Comparison of ENCODE assay signal across 9 mouse cellular contexts in the genomic region with DNA sequence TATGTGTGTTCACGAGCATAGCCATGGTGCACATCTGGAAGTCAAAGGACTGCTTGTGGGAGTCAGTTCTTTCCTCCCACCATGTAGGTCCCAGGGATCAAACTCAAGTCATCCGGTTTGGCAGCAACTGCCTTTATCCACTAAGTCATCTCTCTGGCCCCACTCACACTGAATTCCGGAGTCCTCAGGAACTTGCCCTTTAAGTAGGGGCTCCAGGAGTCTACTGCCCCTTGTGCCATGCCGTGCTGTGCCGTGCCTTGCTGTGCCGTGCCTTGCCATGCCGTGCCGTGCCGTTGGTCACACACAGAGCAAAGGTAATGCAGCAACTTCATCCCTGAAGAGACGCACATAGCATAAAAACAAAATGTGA. TPM values are rescaled to one million over a fixed set of nuclear protein-coding genes. Genes with fewer than 3 reads are reported as not detected.
A peak's percentile ranks its signal among the peaks of the same experiment; 100 is the strongest.
DNase-seq lines count a peak whose midpoint lies in the region; ATAC-seq and TF ChIP-seq lines count a peak whose summit lies in the region.
"Had no signal": no experiment of that assay in that cellular context is flagged by ENCODE, and none has a peak within 500 bp of the region (broad histone marks: within the 10 kb centered on the region; RNA-seq: fewer than 3 reads in every experiment).

No protein-coding gene starts in this region.

- WGBS in heart, embryonic 13.5 days = 15% methylated on average over 10 of the region's 10 CpGs
- WGBS in embryonic facial prominence, embryonic 11.5 days = 26% methylated on average over 10 of the region's 10 CpGs

- no peak for TF ChIP-seq CTCF in E14TG2a.4 (conservative IDR thresholded peaks at IDR 0.05; ENCODE audit: low read length)

- peak overlapping the region; percentile 62 for H3K4me2 ChIP-seq in heart, embryonic 13.5 days
- no peak overlapping the region; the same call in 1 of the 2 replicates for H3K4me2 ChIP-seq in embryonic facial prominence, embryonic 11.5 days (ENCODE audit: low read depth, low read length)

- no peak for DNase-seq in heart, adult 11 months
- peak; percentile 37 for DNase-seq in embryonic facial prominence, embryonic 11.5 days (ENCODE audit: low spot score)
- peak; percentile 42 for DNase-seq in kidney, postnatal 14 days
- no peak for DNase-seq in thymus, adult 18-20 months
- DNase-seq in left cerebral cortex, adult 18-20 months (ENCODE audit: low spot score in 2 of 2) = no peak
- DNase-seq: cerebellum, adult 11-12 months had no signal

- H3K4me3 ChIP-seq in heart, embryonic 13.5 days = peak overlapping the region; percentile 20; the same call in 1 of the 2 replicates
- H3K4me3 ChIP-seq in E14TG2a.4 (replicated peaks; ENCODE audit: low read length) = peak overlapping the region; percentile 57
- no peak overlapping the region for H3K4me3 ChIP-seq in embryonic facial prominence, embryonic 11.5 days (ENCODE audit: low read depth, low read length)

- H3K36me3 ChIP-seq in heart, embryonic 13.5 days = no peaks in the 10 kb centered on the region
- no peaks in the 10 kb centered on the region for H3K36me3 ChIP-seq in E14TG2a.4 (ENCODE audit: insufficient read depth, low read length)
- no peaks in the 10 kb centered on the region for H3K36me3 ChIP-seq in embryonic facial prominence, embryonic 11.5 days (replicated peaks; ENCODE audit: control insufficient read depth, insufficient read depth, low read depth, low read length)

- peaks cover 25% of the 10 kb centered on the region for H3K4me1 ChIP-seq in heart, embryonic 13.5 days
- peaks cover 62% of the 10 kb centered on the region for H3K4me1 ChIP-seq in E14TG2a.4 (replicated peaks; ENCODE audit: low read depth, low read length)
- H3K4me1 ChIP-seq in embryonic facial prominence, embryonic 11.5 days (ENCODE audit: control insufficient read depth, insufficient read depth, low read length) = no peaks in the 10 kb centered on the region

- H3K9me3 ChIP-seq in heart, embryonic 13.5 days = 0 out of 2 replicates have a peak, but pooled peaks cover 3% of the 10 kb centered on the region
- H3K9me3 ChIP-seq in E14TG2a.4 (ENCODE audit: low read length) = no peaks in the 10 kb centered on the region
- no peaks in the 10 kb centered on the region for H3K9me3 ChIP-seq in embryonic facial prominence, embryonic 11.5 days (replicated peaks; ENCODE audit: control insufficient read depth, low read length)

- H3K27me3 ChIP-seq in heart, embryonic 13.5 days (replicated peaks) = no peaks in the 10 kb centered on the region
- no peaks in the 10 kb centered on the region for H3K27me3 ChIP-seq in E14TG2a.4 (ENCODE audit: insufficient read depth, low read length)
- no peaks in the 10 kb centered on the region for H3K27me3 ChIP-seq in embryonic facial prominence, embryonic 11.5 days (ENCODE audit: control insufficient read depth, insufficient read depth, low read length)

- 0 out of 2 replicates have a peak overlapping the region, but pooled peaks have one; percentile 0 for H3K27ac ChIP-seq in heart, embryonic 13.5 days (replicated peaks)
- no peak overlapping the region for H3K27ac ChIP-seq in embryonic facial prominence, embryonic 11.5 days (replicated peaks; ENCODE audit: low read depth, low read length)

- no peak for ATAC-seq in heart, embryonic 13.5 days (ENCODE audit: extremely low read depth, insufficient number of reproducible peaks, low FRiP score, low TSS enrichment)
- ATAC-seq in embryonic facial prominence, embryonic 11.5 days (replicated peaks; ENCODE audit: insufficient number of reproducible peaks, low FRiP score, low TSS enrichment, low read depth) = no peak
- ATAC-seq in monocyte, adult 5-6 weeks (replicated peaks; ENCODE audit: insufficient number of reproducible peaks, low FRiP score, low TSS enrichment, poor library complexity, severe bottlenecking) = no peak

- no peak overlapping the region for H3K9ac ChIP-seq in heart, embryonic 13.5 days
- H3K9ac ChIP-seq in embryonic facial prominence, embryonic 11.5 days (replicated peaks; ENCODE audit: low read length) = no peak overlapping the region

RNA-seq across cellular contexts. Expression of a gene that starts 15.5 kb away (rescaled TPM):
- polyA plus RNA-seq in heart, embryonic 13.5 days (2015; fragmentation: Nextera tagmentation; extraction: Ambion mirVana) = 0.87 and 0.92 TPM in 2 replicates
- polyA plus RNA-seq in embryonic facial prominence, embryonic 11.5 days (2014; fragmentation: Nextera tagmentation; extraction: Ambion mirVana) = 3.8 and 3.9 TPM in 2 replicates
- not detected in 3 replicates for total RNA-seq in monocyte, adult 5-6 weeks (2017)
- 1 to 10 TPM; 1.7 to 3.0 TPM for total RNA-seq in left cerebral cortex, adult 18-20 months (2021)

Comparison
In these comparisons a context has a peak if more than half of its experiments do, and no peak if none do; other contexts are left out.
1. DNase-seq: peak in embryonic facial prominence, embryonic 11.5 days (single experiment) and kidney, postnatal 14 days (single experiment); none in heart, adult 11 months (single experiment), thymus, adult 18-20 months (0 of 2) and left cerebral cortex, adult 18-20 months (0 of 2).